Mouse (Mus musculus): ENCODE results near the gene Nhsl1. TPM values are rescaled to one million over a fixed set of nuclear protein-coding genes. Genes with fewer than 3 reads are reported as not detected.
"Not testable (repeated sequence)": the region's sequence is repeated elsewhere in the genome, so short reads cannot be mapped to it uniquely, and the experiment has no call there.

The Nhsl1 gene
- polyA plus RNA-seq, 2 experiments: 0.50 to 0.64 TPM

DNA sequence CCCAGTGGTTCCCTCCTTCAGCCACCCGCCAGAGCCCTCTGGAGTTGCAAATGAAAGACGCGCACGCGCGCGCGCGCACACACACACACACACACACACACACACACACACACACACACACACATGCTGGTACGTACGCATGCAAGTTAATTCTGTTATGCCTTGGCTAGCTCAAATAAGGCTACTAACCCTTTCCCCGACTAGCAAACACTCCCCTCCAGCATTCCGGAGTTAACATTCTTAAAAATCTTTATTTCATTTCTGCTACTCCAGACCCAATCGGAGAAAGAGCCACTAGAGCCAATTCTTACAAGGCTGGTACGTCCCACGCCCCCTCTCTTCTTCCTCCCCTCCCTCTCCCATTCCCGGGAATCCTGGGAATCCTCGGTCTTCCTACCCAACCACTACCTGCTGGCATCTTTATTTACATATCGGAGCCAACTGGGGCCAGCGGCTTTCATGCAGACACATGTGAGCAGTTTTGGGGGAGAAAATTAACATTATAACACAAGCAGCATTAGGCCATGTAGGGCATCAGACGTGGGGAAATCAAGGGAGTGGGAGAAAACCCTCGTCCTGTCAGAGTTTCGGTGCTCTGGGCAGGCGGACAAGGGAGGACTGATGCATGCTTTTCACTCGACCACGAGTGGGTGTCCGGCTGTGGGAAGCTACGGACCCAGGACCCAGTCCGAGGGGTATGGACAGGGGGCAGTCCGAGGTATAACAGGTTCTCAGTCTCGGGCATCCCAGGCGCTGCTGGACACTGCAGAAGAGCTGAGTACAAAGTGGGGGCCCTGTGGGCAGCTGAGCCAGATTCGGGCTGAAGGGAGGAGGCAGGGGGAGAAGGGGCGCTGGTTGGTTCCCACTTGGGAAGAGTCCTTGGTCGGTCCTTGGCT lies 230.8 kb downstream of the Nhsl1 start:
- DNase-seq (ENCODE audit: low read depth in 3 of 3, low spot score in 3 of 3) (no peak), ATAC-seq (ENCODE audit: insufficient read depth) (no peak)
- no peaks in the 10 kb centered on the region for H3K4me1 ChIP-seq (replicated peaks; ENCODE audit: control insufficient read depth in 2 of 2, insufficient read depth in 2 of 2, low read length in 1 of 2)
- TF ChIP-seq EP300 (IDR thresholded peaks at IDR 0.05; ENCODE audit: low read depth) (no peak), CTCF (IDR thresholded peaks at IDR 0.05; ENCODE audit: low read depth) (no peak)
- H3K27ac ChIP-seq: no peak overlapping the region
- H3K4me2 ChIP-seq (ENCODE audit: low read depth): peak overlapping the region; percentile 42
- no peaks in the 10 kb centered on the region for H3K36me3 ChIP-seq (replicated peaks; ENCODE audit: control insufficient read depth, insufficient read depth, low read depth)
- H3K9me3 ChIP-seq (ENCODE audit: control insufficient read depth, low read length): no peaks in the 10 kb centered on the region
- H3K27me3 ChIP-seq (ENCODE audit: control insufficient read depth, insufficient read depth, low read length): no peaks in the 10 kb centered on the region
- no peak overlapping the region for H3K9ac ChIP-seq (replicated peaks)
- H3K4me3 ChIP-seq (ENCODE audit: insufficient read depth in 1 of 2, low read depth in 2 of 2, low read length in 2 of 2): peak overlapping the region; percentile 18; a peak in 3 of 4 replicates
- WGBS (ENCODE audit: insufficient replicate concordance): 9% methylated on average over 35 of the region's 35 CpGs

GRCm38 (mm10) chr10:18559076-18559475 lies 240.3 kb downstream of the Nhsl1 start:
- not testable (repeated sequence) for H3K4me1 ChIP-seq (replicated peaks; ENCODE audit: control insufficient read depth in 2 of 2, insufficient read depth in 2 of 2, low read length in 1 of 2); DNase-seq (ENCODE audit: low read depth in 3 of 3, low spot score in 3 of 3); H3K4me3 ChIP-seq (ENCODE audit: insufficient read depth in 1 of 2, low read depth in 2 of 2, low read length in 2 of 2); H3K36me3 ChIP-seq (replicated peaks; ENCODE audit: control insufficient read depth, insufficient read depth, low read depth); H3K27ac ChIP-seq; H3K4me2 ChIP-seq (ENCODE audit: low read depth); ATAC-seq (ENCODE audit: insufficient read depth); H3K9me3 ChIP-seq (ENCODE audit: control insufficient read depth, low read length); H3K27me3 ChIP-seq (ENCODE audit: control insufficient read depth, insufficient read depth, low read length); H3K9ac ChIP-seq (replicated peaks)
- 69% methylated on average over 9 of the region's 9 CpGs for WGBS (ENCODE audit: insufficient replicate concordance)

DNA sequence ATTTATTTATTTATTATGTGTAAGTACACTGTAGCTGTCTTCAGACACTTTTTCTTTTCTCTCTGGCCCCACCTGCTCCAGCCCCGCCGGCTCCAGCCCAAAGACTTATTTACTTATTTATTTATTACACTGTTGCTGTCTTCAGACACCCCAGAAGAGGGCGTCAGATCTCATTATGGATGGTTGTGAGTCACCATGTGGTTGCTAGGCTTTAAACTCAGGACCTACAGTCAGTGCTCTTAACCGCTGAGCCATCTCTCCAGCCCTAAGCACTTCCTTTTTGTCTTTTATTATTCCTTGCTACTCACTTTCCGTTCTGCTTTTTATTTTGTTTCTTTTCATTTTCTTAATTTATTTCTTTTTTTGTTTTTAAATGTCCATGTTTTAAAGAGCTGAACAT lies 242.7 kb downstream of the Nhsl1 start:
- no peaks in the 10 kb centered on the region for H3K9me3 ChIP-seq (ENCODE audit: control insufficient read depth, low read length)
- DNase-seq (ENCODE audit: low read depth in 3 of 3, low spot score in 3 of 3): no peak
- H3K9ac ChIP-seq (replicated peaks): no peak overlapping the region
- no peak overlapping the region for H3K27ac ChIP-seq
- H3K27me3 ChIP-seq (ENCODE audit: control insufficient read depth, insufficient read depth, low read length): no peaks in the 10 kb centered on the region
- ATAC-seq (ENCODE audit: insufficient read depth): no peak
- no peak for TF ChIP-seq EP300 (IDR thresholded peaks at IDR 0.05; ENCODE audit: low read depth)
- TF ChIP-seq CTCF (IDR thresholded peaks at IDR 0.05; ENCODE audit: low read depth): no peak
- H3K36me3 ChIP-seq (replicated peaks; ENCODE audit: control insufficient read depth, insufficient read depth, low read depth): no peaks in the 10 kb centered on the region
- no peak overlapping the region for H3K4me3 ChIP-seq (ENCODE audit: insufficient read depth in 1 of 2, low read depth in 2 of 2, low read length in 2 of 2)
- WGBS (ENCODE audit: insufficient replicate concordance): 35% methylated on average over 5 of the region's 5 CpGs
- H3K4me1 ChIP-seq (replicated peaks; ENCODE audit: control insufficient read depth in 2 of 2, insufficient read depth in 2 of 2, low read length in 1 of 2): no peaks in the 10 kb centered on the region
- no peak overlapping the region for H3K4me2 ChIP-seq (ENCODE audit: low read depth)

GRCm38 (mm10) chr10:18562940-18563339 lies 244.2 kb downstream of the Nhsl1 start:
- Histone ChIP-seq H3K4me2 (ENCODE audit: low read depth) (no peak overlapping the region), H3K36me3 (replicated peaks; ENCODE audit: control insufficient read depth, insufficient read depth, low read depth) (no peaks in the 10 kb centered on the region), H3K9ac (replicated peaks) (no peak overlapping the region), H3K9me3 (ENCODE audit: control insufficient read depth, low read length) (no peaks in the 10 kb centered on the region), H3K4me3 (ENCODE audit: insufficient read depth in 1 of 2, low read depth in 2 of 2, low read length in 2 of 2) (no peak overlapping the region), H3K27me3 (ENCODE audit: control insufficient read depth, insufficient read depth, low read length) (no peaks in the 10 kb centered on the region), H3K27ac (no peak overlapping the region), H3K4me1 (replicated peaks; ENCODE audit: control insufficient read depth in 2 of 2, insufficient read depth in 2 of 2, low read length in 1 of 2) (no peaks in the 10 kb centered on the region)
- 5% methylated on average over 4 of the region's 4 CpGs for WGBS (ENCODE audit: insufficient replicate concordance)
- DNase-seq (ENCODE audit: low read depth in 3 of 3, low spot score in 3 of 3) (no peak), ATAC-seq (ENCODE audit: insufficient read depth) (no peak)
- TF ChIP-seq CTCF (IDR thresholded peaks at IDR 0.05; ENCODE audit: low read depth) (peak; percentile 55), EP300 (IDR thresholded peaks at IDR 0.05; ENCODE audit: low read depth) (no peak)

DNA sequence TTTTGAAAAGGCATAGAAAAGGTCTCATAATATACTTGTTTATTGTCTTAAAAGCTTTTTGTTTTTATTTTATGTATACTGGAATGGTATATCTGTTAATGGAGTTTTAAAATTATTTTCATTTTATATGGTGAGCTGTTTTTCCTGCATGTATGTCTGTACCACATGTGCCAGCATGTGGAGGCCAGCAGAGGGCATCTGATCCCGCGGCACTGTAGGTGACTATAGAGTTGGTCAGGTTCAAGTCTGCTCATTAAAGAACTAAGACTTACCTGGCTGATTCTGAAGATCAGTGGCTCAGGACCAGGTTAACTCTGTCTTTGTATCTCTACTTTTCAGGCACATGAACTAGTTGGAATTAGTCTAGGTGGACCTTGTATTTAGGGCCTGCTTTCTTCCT lies 253.8 kb downstream of the Nhsl1 start:
- peak; percentile 40 for TF ChIP-seq CTCF (IDR thresholded peaks at IDR 0.05; ENCODE audit: low read depth)
- TF ChIP-seq EP300 (IDR thresholded peaks at IDR 0.05; ENCODE audit: low read depth): no peak
- H3K9ac ChIP-seq (replicated peaks): no peak overlapping the region
- no peak for DNase-seq (ENCODE audit: low read depth in 3 of 3, low spot score in 3 of 3)

More for the DNA sequence above, 253.8 kb downstream of the Nhsl1 start:
- Histone ChIP-seq H3K4me1 (replicated peaks; ENCODE audit: control insufficient read depth in 2 of 2, insufficient read depth in 2 of 2, low read length in 1 of 2) (no peaks in the 10 kb centered on the region), H3K4me3 (ENCODE audit: insufficient read depth in 1 of 2, low read depth in 2 of 2, low read length in 2 of 2) (no peak overlapping the region), H3K9me3 (ENCODE audit: control insufficient read depth, low read length) (no peaks in the 10 kb centered on the region), H3K27ac (no peak overlapping the region), H3K36me3 (replicated peaks; ENCODE audit: control insufficient read depth, insufficient read depth, low read depth) (no peaks in the 10 kb centered on the region), H3K4me2 (ENCODE audit: low read depth) (no peak overlapping the region), H3K27me3 (ENCODE audit: control insufficient read depth, insufficient read depth, low read length) (no peaks in the 10 kb centered on the region)
- ATAC-seq (ENCODE audit: insufficient read depth): no peak
- 45% methylated on average over 2 of the region's 2 CpGs for WGBS (ENCODE audit: insufficient replicate concordance)

Other genes starting within 250 kb of the Nhsl1 start
- 0.08 TPM in 2 replicates for gene Ect2l, start 108.1 kb upstream of the Nhsl1 start, polyA plus RNA-seq (2012; rRNA removed)
- 0.06 TPM in 1 of 2 replicates, not detected in the other for gene Ect2l, start 108.1 kb upstream of the Nhsl1 start, polyA plus RNA-seq (2014; fragmentation: Nextera tagmentation; extraction: Ambion mirVana)
- 3.7 and 6.2 TPM in 2 replicates for gene Ccdc28a, start 84.0 kb upstream of the Nhsl1 start, polyA plus RNA-seq (2012; rRNA removed)
- 6.6 TPM in 2 replicates for gene Ccdc28a, start 84.0 kb upstream of the Nhsl1 start, polyA plus RNA-seq (2014; fragmentation: Nextera tagmentation; extraction: Ambion mirVana)
- gene Hebp2, start 227.1 kb downstream of the Nhsl1 start, polyA plus RNA-seq (2012; rRNA removed): 0.38 and 0.68 TPM in 2 replicates
- gene Hebp2, start 227.1 kb downstream of the Nhsl1 start, polyA plus RNA-seq (2014; fragmentation: Nextera tagmentation; extraction: Ambion mirVana): 2.0 and 2.5 TPM in 2 replicates

Data from liver, embryonic 14.5 days (tissue).